Mouse (Mus musculus): ENCODE measurements around the gene Myh10.

DNA sequence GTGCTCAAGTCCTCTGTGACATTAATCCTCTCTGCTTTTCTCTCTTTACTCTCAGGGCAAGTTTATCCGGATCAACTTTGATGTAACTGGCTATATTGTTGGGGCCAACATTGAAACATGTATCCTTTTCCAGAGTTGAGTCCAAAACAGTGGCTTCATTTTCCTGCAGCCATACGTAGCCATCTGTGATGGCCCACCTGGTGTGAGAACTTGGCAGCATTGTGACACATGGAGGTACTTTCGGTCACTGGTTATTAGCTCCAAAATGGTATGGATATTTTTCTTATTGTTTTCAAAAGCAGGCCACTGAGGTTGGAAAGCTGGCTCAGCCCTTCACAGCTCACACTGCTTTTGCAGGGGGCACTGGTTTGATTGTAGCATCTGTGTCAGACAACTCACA, 68.3 kb downstream of the Myh10 start:
- TF ChIP-seq CTCF (IDR thresholded peaks at IDR 0.05; ENCODE audit: borderline replicate concordance, insufficient read depth, low read depth, low read length) (no peak), POLR2A (IDR thresholded peaks at IDR 0.05; ENCODE audit: borderline replicate concordance, insufficient read depth, low read length) (no peak)

Measured in cerebellum, adult 2 months (tissue).